Mouse (Mus musculus): ENCODE measurements around the gene Gm20850.
"Not testable (repeated sequence)": the region's sequence is repeated elsewhere in the genome, so short reads cannot be mapped to it uniquely, and the experiment has no call there.

Gm20850 gene

DNA sequence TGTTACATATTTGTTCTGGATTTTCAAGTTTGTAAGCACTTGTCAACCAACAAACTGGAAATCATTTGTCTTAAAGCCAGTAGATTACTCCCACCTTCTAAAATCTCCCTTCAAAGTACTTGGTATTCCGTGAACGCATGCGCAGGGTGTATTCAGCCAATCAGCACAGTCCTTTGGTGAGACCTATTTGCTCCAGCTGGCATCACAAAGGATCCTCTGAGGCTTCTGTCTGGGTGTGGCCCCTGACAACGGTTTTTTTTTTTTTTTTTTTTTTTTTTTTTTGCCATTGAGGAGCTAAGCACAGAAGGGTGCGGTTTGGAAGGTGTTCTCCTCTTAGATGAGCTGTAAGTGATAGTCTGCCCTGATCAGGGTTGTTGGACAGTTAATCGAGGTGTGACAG, at the start of gene Gm20850:
Gene Gm20850 (plus strand): TSS at position 301 of the 400 bp plus-strand sequence.
- DNase-seq (ENCODE audit: low spot score), result not testable (repeated sequence)

Measured in c-Kit-positive CD71-positive TER-119-positive erythroid progenitor cells, embryonic 14.5 days (primary cell).